Mouse (Mus musculus) brain, adult 2 months (tissue): ENCODE data around the gene Eno3.

Experiments used
- DNase-seq: peaks from one replicate; pipeline ENCODE4 v3.0.0; 2011; ENCODE audit warnings: low read depth, low spot score

Gene Eno3

DNA sequence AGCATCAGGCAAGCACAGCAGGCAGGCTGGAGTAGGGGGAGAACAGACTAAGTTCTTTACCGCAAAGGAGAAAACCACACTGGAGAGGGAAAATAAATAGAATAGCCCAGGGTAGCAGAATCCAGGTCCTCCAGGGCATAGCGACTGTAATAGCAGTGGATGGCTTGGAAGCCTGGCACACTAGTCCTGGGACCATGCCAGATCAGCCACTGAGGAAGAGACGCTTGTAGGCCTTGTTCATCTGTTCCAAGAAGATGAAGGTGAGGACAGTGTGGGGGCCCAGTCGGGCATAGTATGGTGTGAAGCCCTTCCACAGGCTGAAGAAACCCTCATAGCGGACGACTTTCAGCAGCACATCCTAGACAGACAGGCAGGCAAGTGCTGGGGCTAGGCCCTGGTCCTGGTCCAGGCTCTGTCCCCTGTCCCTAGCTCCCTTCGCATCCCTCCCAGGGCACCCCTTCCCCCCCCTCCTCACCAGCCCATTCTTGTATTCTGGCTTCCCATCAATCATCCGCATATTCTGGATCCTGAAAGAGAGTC lies 12.4 kb upstream of the Eno3 start:
- DNase-seq = no peak

DNA sequence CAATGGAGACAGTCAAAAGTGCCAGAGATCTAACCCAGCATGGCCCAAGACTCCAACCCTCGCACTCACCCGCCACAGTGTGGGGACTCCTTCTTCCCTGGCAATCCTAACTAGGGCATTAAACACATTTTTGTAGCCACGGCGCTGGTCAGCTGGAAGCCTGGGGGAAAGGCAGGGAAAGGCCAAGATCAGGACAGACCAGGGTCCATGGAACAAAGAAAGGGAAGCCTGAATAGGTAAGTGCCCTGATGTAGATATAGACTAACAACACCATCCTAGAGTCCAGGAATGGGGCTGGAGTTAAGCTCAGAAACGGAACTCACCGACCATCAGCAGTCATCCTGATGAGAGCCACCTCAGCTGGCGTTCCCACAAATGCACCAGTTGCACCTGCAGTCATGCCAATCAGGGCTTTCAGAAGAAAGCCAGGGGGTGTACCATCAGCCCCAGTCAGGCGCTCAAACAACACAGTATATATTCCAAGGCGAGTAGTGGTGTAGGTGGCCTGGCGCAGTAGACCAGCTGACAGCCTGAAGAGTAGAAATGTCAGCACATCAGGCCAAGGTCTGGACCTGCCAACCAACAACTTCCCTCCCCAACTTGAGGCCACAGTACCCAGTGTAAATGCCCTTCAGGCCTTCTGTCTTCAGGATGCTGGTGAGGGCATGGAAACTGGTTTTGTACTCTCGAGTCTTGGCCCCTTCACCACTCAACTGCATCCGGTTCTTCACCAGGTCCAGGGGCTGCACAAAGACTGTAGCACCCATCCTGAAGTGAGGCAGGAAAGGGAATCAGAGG lies 11.3 kb upstream of the Eno3 start:
- DNase-seq = no peak

DNA sequence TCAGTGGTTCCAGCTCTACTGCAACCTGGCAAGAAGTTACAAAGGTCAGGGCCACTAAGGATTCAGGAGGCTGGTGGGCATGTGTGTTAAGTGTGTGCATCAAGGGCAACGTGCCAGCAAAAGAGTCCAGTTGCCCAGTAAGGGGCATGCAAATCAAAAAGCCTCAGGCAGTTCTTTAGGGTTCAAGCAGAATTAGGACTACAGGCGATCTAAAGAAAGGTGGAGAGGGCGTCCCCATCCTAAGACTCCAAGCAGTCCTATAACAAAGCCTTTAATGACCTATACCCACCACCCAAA lies 10.8 kb upstream of the Eno3 start:
- DNase-seq = no peak

DNA sequence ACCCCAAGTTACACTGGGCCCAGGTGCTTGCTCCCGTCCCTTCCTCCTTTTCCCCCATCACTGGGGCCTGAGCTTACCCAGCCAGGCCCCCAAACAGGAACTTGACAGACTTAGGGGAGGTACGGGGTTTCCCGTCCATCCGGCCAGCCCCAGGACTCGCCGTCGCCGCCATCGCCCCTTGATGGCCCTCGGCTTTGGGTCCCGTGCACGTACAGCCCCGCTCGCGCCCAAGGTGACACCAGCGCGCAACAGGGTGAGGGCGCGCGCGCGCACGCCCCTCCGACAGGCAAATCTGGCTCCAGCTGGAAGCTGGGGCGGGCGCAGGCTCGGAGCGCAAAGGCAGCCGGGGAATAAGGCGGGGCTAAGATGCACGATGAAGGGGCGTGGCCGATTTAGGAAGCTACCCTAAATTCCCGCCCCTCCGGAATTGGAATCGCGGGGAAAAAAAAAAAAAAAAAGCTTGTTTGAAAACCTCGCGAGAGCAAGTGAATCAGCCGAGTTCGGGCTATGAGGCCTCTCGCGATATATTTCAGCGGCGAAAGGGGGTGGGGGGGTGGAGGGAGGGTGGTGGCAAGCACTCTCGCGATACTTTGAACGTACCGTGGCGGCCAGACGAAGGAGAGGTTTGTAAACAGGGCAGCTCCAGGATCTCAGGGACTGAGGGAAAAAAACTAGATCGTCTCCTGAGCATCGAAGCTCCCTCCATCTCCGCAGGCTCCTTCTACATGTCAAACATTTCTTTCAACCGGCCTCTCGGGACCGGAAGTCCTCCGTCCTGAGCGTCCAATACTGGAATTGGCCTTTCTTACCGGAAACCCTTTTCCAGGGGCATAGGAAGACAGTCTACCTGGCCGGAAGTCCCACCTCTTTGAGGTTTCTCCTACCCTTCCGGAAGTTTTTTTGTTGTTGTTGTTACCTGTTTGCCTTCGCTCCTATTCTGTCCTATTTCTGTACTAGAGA lies 10.0 kb upstream of the Eno3 start, which contains the start of the genes Rnf167 and Slc25a11:
Rnf167 (plus strand) TSS at position 545 of the 960 bp plus-strand sequence.
Slc25a11 (minus strand) TSS at position 789 of the 960 bp plus-strand sequence.
- peak; percentile 100 for DNase-seq

- no peak for DNase-seq
These were observed 9.1 kb upstream of the Eno3 start for GRCm38 (mm10) chr11:70647716-70648420.

- DNase-seq = no peak
These were observed 8.5 kb upstream of the Eno3 start for GRCm38 (mm10) chr11:70648512-70648911.

GRCm38 (mm10) chr11:70649185-70649734 lies 7.7 kb upstream of the Eno3 start:
- DNase-seq = no peak

DNA sequence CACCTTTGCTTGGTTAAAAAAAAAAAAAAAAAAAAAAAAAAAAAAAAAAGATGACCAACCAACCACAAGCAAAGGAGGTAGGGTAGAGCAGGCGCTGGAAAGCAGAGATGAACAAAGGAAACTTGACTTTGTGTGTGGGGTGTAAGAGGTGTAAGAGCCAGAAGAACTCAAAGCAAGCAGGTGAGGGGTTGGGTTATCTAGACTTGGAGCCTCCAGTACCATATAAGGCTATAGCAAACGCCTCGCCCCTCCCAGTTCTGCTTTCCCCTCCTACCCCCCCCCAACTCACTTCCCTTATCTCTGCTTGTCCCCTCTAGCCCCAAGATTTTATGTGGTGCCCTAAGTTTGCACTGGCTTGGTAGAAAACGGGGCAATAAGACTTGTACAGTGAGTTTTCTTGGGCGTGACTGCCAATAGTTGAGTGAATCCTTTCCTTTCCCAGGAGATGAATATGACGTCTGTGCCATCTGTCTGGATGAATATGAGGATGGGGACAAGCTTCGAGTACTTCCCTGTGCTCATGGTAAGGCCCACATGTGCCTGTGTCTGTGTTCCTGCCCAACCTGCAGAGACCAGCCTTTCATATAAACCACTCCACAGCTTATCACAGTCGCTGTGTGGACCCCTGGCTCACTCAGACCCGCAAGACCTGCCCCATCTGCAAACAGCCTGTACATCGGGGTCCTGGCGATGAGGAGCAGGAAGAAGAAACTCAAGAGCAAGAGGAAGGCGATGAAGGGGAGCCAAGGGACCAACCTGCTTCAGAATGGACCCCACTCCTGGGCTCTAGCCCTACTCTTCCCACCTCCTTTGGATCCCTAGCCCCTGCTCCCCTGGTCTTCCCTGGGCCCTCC lies 6.5 kb upstream of the Eno3 start:
- no peak for DNase-seq

- DNase-seq = no peak
These were observed 5.6 kb upstream of the Eno3 start for GRCm38 (mm10) chr11:70651391-70651790.

GRCm38 (mm10) chr11:70652029-70652883 lies 4.7 kb upstream of the Eno3 start:
- no peak for DNase-seq

DNA sequence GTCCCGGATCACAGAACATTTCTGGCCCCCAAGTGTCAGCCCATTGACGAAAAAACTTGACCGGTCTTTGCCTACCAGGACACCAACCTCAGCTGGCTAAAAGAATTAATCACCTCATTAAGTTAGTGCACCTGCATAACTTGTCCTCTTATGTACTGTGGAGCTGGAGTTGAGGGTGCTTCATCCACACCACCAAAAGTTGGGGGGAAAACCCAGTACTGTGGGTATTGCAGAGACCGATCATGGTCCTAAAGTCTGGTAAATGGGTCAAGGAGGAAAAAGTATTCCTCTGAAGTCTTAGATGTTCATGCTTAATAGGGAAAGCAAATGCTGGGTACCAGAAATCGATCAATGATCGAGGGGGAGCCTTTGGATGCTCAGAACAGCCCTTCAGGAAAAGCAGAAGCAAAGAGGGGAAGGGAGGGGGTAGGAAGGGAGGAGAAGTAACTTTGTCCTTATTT lies 4.1 kb upstream of the Eno3 start:
- DNase-seq = no peak

GRCm38 (mm10) chr11:70653345-70654197 lies 3.4 kb upstream of the Eno3 start:
- peak; percentile 60 for DNase-seq

- DNase-seq = peak; percentile 93
These were observed 2.6 kb upstream of the Eno3 start, which contains the start of gene Pfn1 for GRCm38 (mm10) chr11:70654198-70654922. Gene Pfn1, minus strand, starts transcription at chr11:70654644.

GRCm38 (mm10) chr11:70654923-70655570 lies 2.0 kb upstream of the Eno3 start:
- DNase-seq = peak; percentile 91

DNA sequence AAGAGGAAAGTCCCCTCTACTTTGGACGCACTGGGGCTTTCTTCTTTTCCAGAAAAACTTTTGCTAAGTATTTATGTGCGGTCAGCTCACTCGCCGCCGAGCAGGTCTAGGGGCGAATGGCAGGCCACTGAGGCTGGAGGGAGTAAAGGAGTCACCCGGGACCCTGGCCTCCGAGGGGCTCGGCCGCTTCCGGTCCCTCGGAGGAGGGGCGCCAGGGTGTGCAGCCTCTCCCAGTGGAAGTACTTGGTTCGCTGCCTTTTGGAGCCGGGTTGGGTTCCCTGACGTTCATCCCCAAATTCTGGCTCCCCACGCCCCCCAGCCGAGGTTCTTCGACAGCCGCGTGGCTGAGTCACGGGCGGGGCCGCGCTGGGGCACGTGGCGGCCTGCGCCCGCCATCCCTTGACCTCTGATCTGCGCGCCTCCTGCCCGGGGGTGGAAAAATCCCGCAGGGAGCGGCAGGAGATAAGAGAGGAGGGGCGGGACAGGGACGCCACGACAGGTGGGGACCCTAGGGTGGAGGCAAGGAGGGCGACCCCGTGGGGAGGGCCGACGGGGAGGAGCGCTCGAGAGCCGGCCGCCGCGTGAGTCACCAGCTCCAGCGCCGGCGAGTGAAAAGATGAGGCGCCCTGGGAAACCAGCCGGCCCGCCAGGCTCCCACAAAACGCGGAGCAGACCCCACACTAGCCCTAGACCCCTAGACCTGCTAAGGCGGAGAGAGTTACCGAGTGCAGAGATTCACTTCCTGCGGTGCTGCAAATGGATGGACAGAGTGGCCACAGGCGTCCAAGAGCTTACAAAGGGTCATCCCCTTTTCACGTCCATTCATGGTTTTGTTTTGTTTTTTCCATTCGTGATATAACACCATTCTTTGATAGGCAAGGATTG lies 1.2 kb upstream of the Eno3 start:
- DNase-seq = no peak

- DNase-seq = no peak
These were observed 510 bp upstream of the Eno3 start for GRCm38 (mm10) chr11:70656456-70656927.
